Mouse (Mus musculus): ENCODE data around the gene Nkiras2. TPM values are rescaled to one million over a fixed set of nuclear protein-coding genes. Genes with fewer than 3 reads are reported as not detected.

Nkiras2 gene
- polyA plus RNA-seq, 1 experiment from 2014 or later, result 122 TPM

Other genes with a start within 250 kb of the Nkiras2 start
- gene Jup, start 221.5 kb upstream of the Nkiras2 start, polyA plus RNA-seq (2015; fragmentation: Nextera tagmentation; extraction: Ambion mirVana), result 69.2 and 70.5 TPM in 2 replicates
- 13.7 and 16.8 TPM in 2 replicates for gene P3h4, start 204.4 kb upstream of the Nkiras2 start, polyA plus RNA-seq (2015; fragmentation: Nextera tagmentation; extraction: Ambion mirVana)
- 16.4 and 19.9 TPM in 2 replicates for gene Fkbp10, start 203.5 kb upstream of the Nkiras2 start, polyA plus RNA-seq (2015; fragmentation: Nextera tagmentation; extraction: Ambion mirVana)
- gene Nt5c3b, start 177.4 kb upstream of the Nkiras2 start, polyA plus RNA-seq (2015; fragmentation: Nextera tagmentation; extraction: Ambion mirVana), result 99.3 and 101 TPM in 2 replicates
- 0.85 and 1.2 TPM in 2 replicates for gene Klhl10, start 177.3 kb upstream of the Nkiras2 start, polyA plus RNA-seq (2015; fragmentation: Nextera tagmentation; extraction: Ambion mirVana)
- gene Klhl11, start 146.5 kb upstream of the Nkiras2 start, polyA plus RNA-seq (2015; fragmentation: Nextera tagmentation; extraction: Ambion mirVana), result 12.9 and 13.1 TPM in 2 replicates
- 272 and 273 TPM in 2 replicates for gene Acly, start 91.2 kb upstream of the Nkiras2 start, polyA plus RNA-seq (2015; fragmentation: Nextera tagmentation; extraction: Ambion mirVana)
- gene Ttc25, start 73.6 kb upstream of the Nkiras2 start, polyA plus RNA-seq (2015; fragmentation: Nextera tagmentation; extraction: Ambion mirVana), result 2.8 and 3.0 TPM in 2 replicates
- 21.5 and 23.6 TPM in 2 replicates for gene Cnp, start 44.3 kb upstream of the Nkiras2 start, polyA plus RNA-seq (2015; fragmentation: Nextera tagmentation; extraction: Ambion mirVana)
- 311 and 312 TPM in 2 replicates for gene Dnajc7, start 924 bp downstream of the Nkiras2 start, polyA plus RNA-seq (2015; fragmentation: Nextera tagmentation; extraction: Ambion mirVana)
- gene Zfp385c, start 73.2 kb downstream of the Nkiras2 start, polyA plus RNA-seq (2015; fragmentation: Nextera tagmentation; extraction: Ambion mirVana), result 0.45 and 0.70 TPM in 2 replicates
- 2.5 and 2.6 TPM in 2 replicates for gene Dhx58, start 85.0 kb downstream of the Nkiras2 start, polyA plus RNA-seq (2015; fragmentation: Nextera tagmentation; extraction: Ambion mirVana)
- gene Kat2a, start 93.2 kb downstream of the Nkiras2 start, polyA plus RNA-seq (2015; fragmentation: Nextera tagmentation; extraction: Ambion mirVana), result 44.5 and 47.7 TPM in 2 replicates
- 0.26 TPM in 1 of 2 replicates, not detected in the other for gene Hspb9, start 94.6 kb downstream of the Nkiras2 start, polyA plus RNA-seq (2015; fragmentation: Nextera tagmentation; extraction: Ambion mirVana)
- 27.4 and 29.5 TPM in 2 replicates for gene Rab5c, start 119.0 kb downstream of the Nkiras2 start, polyA plus RNA-seq (2015; fragmentation: Nextera tagmentation; extraction: Ambion mirVana)
- gene Kcnh4, start 140.7 kb downstream of the Nkiras2 start, polyA plus RNA-seq (2015; fragmentation: Nextera tagmentation; extraction: Ambion mirVana), result 8.4 and 8.5 TPM in 2 replicates
- 0.30 TPM in 1 of 2 replicates, not detected in the other for gene Hcrt, start 143.7 kb downstream of the Nkiras2 start, polyA plus RNA-seq (2015; fragmentation: Nextera tagmentation; extraction: Ambion mirVana)
- gene Ghdc, start 151.7 kb downstream of the Nkiras2 start, polyA plus RNA-seq (2015; fragmentation: Nextera tagmentation; extraction: Ambion mirVana), result 2.9 and 4.0 TPM in 2 replicates
- 14.0 and 14.5 TPM in 2 replicates for gene Stat5b, start 231.5 kb downstream of the Nkiras2 start, polyA plus RNA-seq (2015; fragmentation: Nextera tagmentation; extraction: Ambion mirVana)
- gene Stat5a, start 240.1 kb downstream of the Nkiras2 start, polyA plus RNA-seq (2015; fragmentation: Nextera tagmentation; extraction: Ambion mirVana), result 1.3 and 1.7 TPM in 2 replicates

Data from midbrain, embryonic 13.5 days (tissue).